Mouse (Mus musculus) liver, postnatal 0 days (tissue): ENCODE data around the gene Cxcr6. TPM values are rescaled to one million over a fixed set of nuclear protein-coding genes. Genes with fewer than 3 reads are reported as not detected.

Experiments
- ATAC-seq: fragments of 200-750 bp; cut with Nextera tagmentation; 2 replicates; pipeline ENCODE4 v1.8.0; 2017; ENCODE audit warnings: mild to moderate bottlenecking, moderate library complexity
- DNase-seq: peaks from one replicate; pipeline ENCODE4 v3.0.0-alpha.2; 2016
- H3K27ac ChIP-seq: fragments of 300-500 bp; sonication (generic); 2 replicates; pipeline ENCODE4 v1.5.1; 2014; ENCODE audit warnings: antibody characterized with exemption, moderate library complexity, mild to moderate bottlenecking, low read depth
- H3K27me3 ChIP-seq: fragments of 300-500 bp; sonication (generic); 2 replicates; pipeline ENCODE4 v1.6.1; 2014; ENCODE audit warnings: low read length, control low read depth, mixed read lengths; ENCODE audit not compliant: insufficient read depth
- H3K36me3 ChIP-seq: fragments of 300-500 bp; sonication (generic); replicated peaks from 2 replicates; pipeline ENCODE4 v1.6.1; 2014; ENCODE audit warnings: mild to moderate bottlenecking, control low read depth, low read length, moderate library complexity, mixed read lengths; ENCODE audit not compliant: insufficient read depth
- H3K4me1 ChIP-seq: fragments of 300-500 bp; sonication (generic); 2 replicates; pipeline ENCODE4 v1.6.1; 2014; ENCODE audit warnings: antibody characterized with exemption, mild to moderate bottlenecking, control low read depth; ENCODE audit not compliant: insufficient read depth
- H3K4me2 ChIP-seq: fragments of 300-500 bp; sonication (generic); 2 replicates; pipeline ENCODE4 v1.6.1; 2014; ENCODE audit warnings: low read depth, mild to moderate bottlenecking, low read length, moderate library complexity, mixed read lengths
- H3K4me3 ChIP-seq: fragments of 300-500 bp; sonication (generic); 2 replicates; pipeline ENCODE4 v1.5.1; 2014; ENCODE audit warnings: low read depth, low read length
- H3K9ac ChIP-seq: fragments of 300-500 bp; sonication (generic); replicated peaks from 2 replicates; pipeline ENCODE4 v1.6.1; 2014; ENCODE audit warnings: mild to moderate bottlenecking, moderate library complexity
- H3K9me3 ChIP-seq: fragments of 300-500 bp; sonication (generic); 2 replicates; pipeline ENCODE4 v1.6.1; 2016; ENCODE audit warnings: mild to moderate bottlenecking, control low read depth, low read length, mixed read lengths
- CTCF ChIP-seq: sonication (generic); IDR thresholded peaks from 2 replicates; pipeline ENCODE4 v1.5.1; 2016; ENCODE audit warnings: antibody characterized with exemption, low read depth
- EP300 ChIP-seq: IDR thresholded peaks from 2 replicates; pipeline ENCODE4 v1.6.1; 2016; ENCODE audit warnings: antibody characterized with exemption, low read depth, mild to moderate bottlenecking
- WGBS: fragments of 180-500 bp; shearing (Covaris S2); extraction: QIAGEN DNeasy Blood & Tissue Kit; methylation state at CpG from one replicate; pipeline ENCODE4 v1.1.7; 2014; ENCODE audit not compliant: insufficient replicate concordance; 5-methylcytosine and 5-hydroxymethylcytosine counted together
- polyA plus RNA-seq: library from polyadenylated mRNA; unstranded; fragments of >200 nt; fragmentation: Nextera tagmentation; extraction: Ambion mirVana; gene quantifications from 2 replicates; pipeline ENCODE4 v1.2.1, GENCODE M21; 2015

Gene Cxcr6
- 0.49 and 0.56 TPM in 2 replicates for polyA plus RNA-seq

DNA sequence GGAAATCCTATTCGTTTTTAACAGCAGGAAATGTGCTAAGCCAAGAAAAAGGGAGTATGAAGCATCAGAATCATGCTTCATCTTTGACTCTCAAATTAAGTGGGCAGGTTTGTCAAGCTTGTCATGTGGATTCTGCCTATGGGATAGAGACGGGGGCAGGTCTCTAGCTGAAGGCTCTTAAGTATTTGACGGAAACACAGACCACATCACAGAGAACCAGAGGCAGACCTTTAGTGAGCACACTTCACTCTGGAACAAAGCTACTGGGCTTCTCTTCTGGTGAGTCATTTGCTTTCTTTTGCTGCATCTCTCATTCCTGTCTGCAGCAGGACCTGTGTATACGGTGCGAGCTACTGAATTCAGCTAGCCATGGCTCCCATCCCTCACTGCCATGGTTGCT is at the start of gene Cxcr6:
TSS of gene Cxcr6 (plus strand) at position 209 of the 400 bp plus-strand sequence.
- H3K27ac ChIP-seq: no peak within 1 kb of the TSS
- DNase-seq (no peak), ATAC-seq (no peak)
- H3K36me3 ChIP-seq: peaks cover 26% of the 10 kb centered on the region
- TF ChIP-seq CTCF: no peak
- no peak for TF ChIP-seq EP300
- no peaks in the 10 kb centered on the region for H3K27me3 ChIP-seq
- no peaks in the 10 kb centered on the region for H3K9me3 ChIP-seq
- no peak within 1 kb of the TSS for H3K4me2 ChIP-seq
- H3K9ac ChIP-seq: no peak within 1 kb of the TSS
- no peak within 1 kb of the TSS for H3K4me3 ChIP-seq
- 90% methylated on average over 5 of the region's 5 CpGs for WGBS
- no peaks in the 10 kb centered on the region for H3K4me1 ChIP-seq

DNA sequence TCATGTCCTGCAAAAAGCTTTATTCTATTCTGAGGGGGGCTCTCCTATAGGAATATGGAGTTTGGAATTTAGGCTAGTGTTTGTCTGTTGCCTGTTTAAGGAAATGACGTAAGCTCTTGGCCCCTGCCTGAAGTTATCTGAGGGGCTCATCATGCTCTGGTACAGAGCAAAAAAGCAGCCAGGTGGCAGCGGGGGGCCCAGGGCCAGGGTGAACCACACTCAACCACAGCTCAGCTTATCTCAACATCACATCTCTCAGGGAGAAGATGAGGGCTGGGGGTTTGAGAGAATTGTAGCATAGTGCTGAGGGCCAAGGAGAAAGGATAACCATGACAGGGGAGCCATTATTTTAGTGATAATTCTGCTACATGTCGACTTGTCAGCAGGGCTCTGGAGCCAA is 49.5 kb upstream of the Cxcr6 start:
- no peak overlapping the region for H3K27ac ChIP-seq
- no peak overlapping the region for H3K9ac ChIP-seq
- no peaks in the 10 kb centered on the region for H3K4me1 ChIP-seq
- no peak overlapping the region for H3K4me3 ChIP-seq
- H3K4me2 ChIP-seq: no peak overlapping the region
- TF ChIP-seq CTCF (no peak), EP300 (no peak)
- no peaks in the 10 kb centered on the region for H3K9me3 ChIP-seq
- H3K27me3 ChIP-seq: no peaks in the 10 kb centered on the region
- WGBS: 45% methylated on average over 3 of the region's 3 CpGs
- H3K36me3 ChIP-seq: no peaks in the 10 kb centered on the region
- DNase-seq: no peak
- no peak for ATAC-seq

DNA sequence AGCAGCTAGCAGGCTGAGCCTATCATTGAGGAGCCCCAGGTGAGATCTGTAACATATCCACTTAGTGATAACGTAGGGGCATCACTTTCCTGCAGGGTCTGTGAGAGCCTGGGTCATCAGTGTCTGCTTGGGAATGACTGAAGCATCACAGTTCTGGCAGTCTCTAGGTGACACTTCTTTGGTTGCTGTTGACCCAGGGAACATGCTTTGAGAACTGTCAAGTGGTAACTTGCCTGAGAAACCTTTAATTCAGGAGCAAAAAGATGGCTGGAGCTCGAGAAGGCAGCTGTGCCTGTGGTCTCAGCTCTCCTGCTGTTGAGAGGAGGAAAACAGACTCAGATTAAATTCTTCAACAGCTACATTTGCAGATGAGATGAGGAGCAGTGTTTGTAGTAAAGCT is 48.9 kb upstream of the Cxcr6 start:
- H3K27ac ChIP-seq: no peak overlapping the region
- no peaks in the 10 kb centered on the region for H3K4me1 ChIP-seq
- H3K27me3 ChIP-seq: no peaks in the 10 kb centered on the region
- no peak overlapping the region for H3K4me2 ChIP-seq
- 57% methylated on average over 2 of the region's 2 CpGs for WGBS
- ATAC-seq (no peak), DNase-seq (no peak)
- no peaks in the 10 kb centered on the region for H3K36me3 ChIP-seq
- no peaks in the 10 kb centered on the region for H3K9me3 ChIP-seq
- no peak for TF ChIP-seq CTCF
- TF ChIP-seq EP300: no peak
- H3K4me3 ChIP-seq: no peak overlapping the region
- no peak overlapping the region for H3K9ac ChIP-seq

DNA sequence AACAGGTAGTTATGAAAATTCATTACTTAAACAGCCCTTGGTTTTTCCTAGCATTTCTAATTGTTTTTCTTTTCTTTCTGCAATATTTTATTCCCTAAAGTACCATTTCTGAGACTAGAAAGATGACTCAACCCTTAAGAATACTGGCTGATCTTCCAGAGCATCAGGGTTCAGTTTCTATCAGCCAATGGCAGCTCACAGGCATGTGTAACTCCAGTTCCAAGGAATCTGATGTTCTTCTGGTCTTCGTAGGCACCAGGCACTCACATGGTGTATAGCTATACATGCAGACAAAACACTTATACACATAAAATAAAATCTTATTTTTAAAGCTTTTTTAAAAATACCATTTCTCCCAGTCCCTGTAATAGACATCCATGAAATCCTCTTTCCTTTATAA is 48.1 kb upstream of the Cxcr6 start:
- Histone ChIP-seq H3K9me3 (no peaks in the 10 kb centered on the region), H3K4me1 (no peaks in the 10 kb centered on the region), H3K9ac (no peak overlapping the region), H3K4me2 (no peak overlapping the region), H3K27ac (no peak overlapping the region), H3K36me3 (no peaks in the 10 kb centered on the region), H3K4me3 (no peak overlapping the region), H3K27me3 (no peaks in the 10 kb centered on the region)
- DNase-seq (no peak), ATAC-seq (no peak)
- 72% methylated on average over 1 of the region's 1 CpGs for WGBS
- no peak for TF ChIP-seq CTCF
- TF ChIP-seq EP300: no peak

DNA sequence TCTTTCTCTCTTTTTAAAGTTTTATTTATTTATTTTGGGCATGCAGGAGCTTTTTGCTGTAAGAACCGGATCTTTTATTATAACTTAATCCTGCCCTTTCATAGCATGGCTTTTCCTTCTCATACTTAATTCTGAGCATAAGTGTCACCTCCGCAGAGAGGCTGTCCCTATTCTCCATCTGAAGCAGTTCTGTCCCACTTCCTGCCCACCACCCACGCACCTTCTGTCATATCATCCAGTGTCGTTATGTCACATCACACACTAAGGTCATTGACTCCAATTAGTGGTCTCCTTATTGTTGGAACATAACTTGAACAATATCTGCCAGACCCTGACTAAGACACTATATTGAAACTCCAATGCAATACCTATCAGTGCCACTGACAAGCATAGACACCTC is 47.6 kb upstream of the Cxcr6 start:
- Histone ChIP-seq H3K4me2 (no peak overlapping the region), H3K9ac (no peak overlapping the region), H3K9me3 (no peaks in the 10 kb centered on the region), H3K4me1 (no peaks in the 10 kb centered on the region), H3K27ac (no peak overlapping the region), H3K36me3 (no peaks in the 10 kb centered on the region), H3K27me3 (no peaks in the 10 kb centered on the region), H3K4me3 (no peak overlapping the region)
- ATAC-seq (no peak), DNase-seq (no peak)
- no peak for TF ChIP-seq CTCF
- no peak for TF ChIP-seq EP300
- 61% methylated on average over 4 of the region's 4 CpGs for WGBS

DNA sequence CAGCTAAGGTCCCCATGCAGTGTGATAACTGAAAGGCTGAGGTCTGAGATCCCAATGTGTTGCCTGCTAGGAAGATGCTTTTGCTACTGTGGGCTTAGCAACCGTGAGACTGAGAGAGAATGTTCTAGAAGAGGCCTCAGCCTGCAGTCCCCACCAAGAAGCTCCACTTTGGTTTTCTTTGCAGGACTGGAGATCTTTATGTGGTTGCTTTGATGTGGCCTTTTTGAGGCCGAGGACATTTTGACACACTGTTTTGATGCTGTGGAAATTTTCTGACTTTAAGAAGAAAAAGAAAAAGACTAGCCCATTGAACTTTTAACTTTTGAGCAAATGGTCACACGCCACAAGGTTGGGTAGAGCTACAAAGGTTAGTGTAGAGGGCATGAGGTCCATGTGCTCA is 45.5 kb upstream of the Cxcr6 start:
- Histone ChIP-seq H3K9ac (no peak overlapping the region), H3K9me3 (no peaks in the 10 kb centered on the region), H3K4me3 (no peak overlapping the region), H3K27me3 (no peaks in the 10 kb centered on the region), H3K27ac (no peak overlapping the region), H3K4me1 (no peaks in the 10 kb centered on the region), H3K4me2 (no peak overlapping the region), H3K36me3 (no peaks in the 10 kb centered on the region)
- TF ChIP-seq CTCF (no peak), EP300 (no peak)
- 67% methylated on average over 3 of the region's 3 CpGs for WGBS
- ATAC-seq: no peak
- no peak for DNase-seq

DNA sequence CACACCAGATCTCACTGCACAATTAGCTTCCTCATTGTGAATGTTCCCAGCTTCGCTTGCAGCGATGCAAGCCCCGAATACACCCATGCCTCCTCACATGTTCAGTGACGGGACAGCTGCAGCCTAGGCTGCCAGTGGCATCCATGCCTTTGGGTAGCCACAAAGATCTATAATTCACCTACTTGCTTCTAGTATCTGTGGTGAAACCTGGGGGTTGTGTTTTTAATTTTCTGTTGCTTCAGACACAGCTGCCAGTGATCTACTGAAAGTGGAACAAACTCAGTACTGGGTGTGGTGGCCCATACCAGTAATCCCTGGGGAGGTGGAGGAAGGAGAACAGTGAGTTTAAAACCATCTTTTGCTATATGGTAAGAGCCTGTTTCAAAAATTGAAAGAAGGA is 43.4 kb upstream of the Cxcr6 start:
- H3K27me3 ChIP-seq: no peaks in the 10 kb centered on the region
- no peaks in the 10 kb centered on the region for H3K4me1 ChIP-seq
- TF ChIP-seq CTCF (no peak), EP300 (no peak)
- 74% methylated on average over 4 of the region's 4 CpGs for whole genome bisulfite sequencing
- DNase-seq: no peak
- H3K36me3 ChIP-seq: no peaks in the 10 kb centered on the region
- H3K27ac ChIP-seq: peak overlapping the region; percentile 41; the same call in 1 of the 2 replicates
- no peaks in the 10 kb centered on the region for H3K9me3 ChIP-seq
- H3K4me2 ChIP-seq: no peak overlapping the region
- peak; percentile 56 for ATAC-seq
- no peak overlapping the region for H3K4me3 ChIP-seq
- H3K9ac ChIP-seq: no peak overlapping the region
